Mouse (Mus musculus) spleen, adult 2 months (tissue): ENCODE results near the gene Ngef.

Experiments used
- CTCF ChIP-seq: fragments of 200-500 bp; IDR thresholded peaks from 2 replicates; pipeline ENCODE4 v1.5.1; 2011; ENCODE audit warnings: mild to moderate bottlenecking, inconsistent platforms; ENCODE audit not compliant: insufficient read depth, insufficient read length, insufficient replicate concordance; ENCODE audit errors: extremely low read depth
- POLR2A ChIP-seq: fragments of 200-500 bp; IDR thresholded peaks from 2 replicates; pipeline ENCODE4 v1.6.1; 2011; ENCODE audit warnings: low read depth, low read length, inconsistent platforms

- TF ChIP-seq CTCF (no peak), POLR2A (no peak)
Observed at GRCm38 (mm10) chr1:87573261-87573660, 409 bp downstream of the Ngef start.
